Mouse (Mus musculus): ENCODE data around the gene Smc3. TPM values are rescaled to one million over a fixed set of nuclear protein-coding genes. Genes with fewer than 3 reads are reported as not detected.
"Not testable (repeated sequence)": the region's sequence is repeated elsewhere in the genome, so short reads cannot be mapped to it uniquely, and the experiment has no call there.

Smc3 gene
- total and polyA plus RNA-seq, 2 experiments from 2014 or later, result 15.3 to 44.1 TPM

DNA sequence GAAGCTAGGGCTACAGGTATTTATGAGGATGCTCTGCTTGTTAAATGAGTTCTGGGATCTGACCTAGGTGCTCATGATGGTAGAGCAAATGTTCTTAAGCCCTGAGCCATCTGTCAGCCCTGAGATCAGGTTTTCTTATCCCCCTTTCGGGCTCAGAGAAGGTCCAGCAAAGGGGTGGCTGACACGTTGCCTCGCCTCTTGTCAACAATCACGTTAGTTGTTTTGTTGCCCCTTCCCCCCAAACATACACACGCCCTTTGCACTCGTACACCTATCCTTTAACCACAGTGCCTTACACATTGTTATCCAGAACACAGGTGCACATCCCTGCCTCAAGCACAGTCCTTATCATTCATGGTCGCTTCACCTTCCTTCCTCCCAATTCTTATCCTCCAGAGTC, 50.7 kb downstream of the Smc3 start:
- H3K4me1 ChIP-seq (ENCODE audit: insufficient read depth, low read length), result peaks cover 5% of the 10 kb centered on the region; the same call in 1 of the 2 replicates
- H3K9ac ChIP-seq (replicated peaks; ENCODE audit: low read length), result no peak overlapping the region
- ATAC-seq (no peak), DNase-seq (ENCODE audit: low spot score) (no peak)
- no peaks in the 10 kb centered on the region for H3K27me3 ChIP-seq (ENCODE audit: insufficient read depth, low read length)
- H3K27ac ChIP-seq, result no peak overlapping the region
- no peaks in the 10 kb centered on the region for H3K9me3 ChIP-seq (ENCODE audit: low read length)
- peaks cover 8% of the 10 kb centered on the region for H3K36me3 ChIP-seq (ENCODE audit: insufficient read depth, low read length)
- 78% methylated on average over 7 of the region's 7 CpGs for WGBS
- no peak for TF ChIP-seq CTCF (IDR thresholded peaks at IDR 0.05; ENCODE audit: low read depth)
- no peak overlapping the region for H3K4me2 ChIP-seq (ENCODE audit: low read depth, low read length)
- no peak overlapping the region for H3K4me3 ChIP-seq (ENCODE audit: low read length)

- Histone ChIP-seq H3K36me3 (ENCODE audit: insufficient read depth, low read length) (no peaks in the 10 kb centered on the region), H3K4me3 (ENCODE audit: low read length) (no peak overlapping the region), H3K27me3 (ENCODE audit: insufficient read depth, low read length) (no peaks in the 10 kb centered on the region), H3K4me2 (ENCODE audit: low read depth, low read length) (no peak overlapping the region), H3K9me3 (ENCODE audit: low read length) (no peaks in the 10 kb centered on the region), H3K4me1 (ENCODE audit: insufficient read depth, low read length) (peaks cover 5% of the 10 kb centered on the region; the same call in 1 of the 2 replicates), H3K9ac (replicated peaks; ENCODE audit: low read length) (no peak overlapping the region), H3K27ac (no peak overlapping the region)
- WGBS, result 53% methylated on average over 9 of the region's 9 CpGs
- TF ChIP-seq CTCF (IDR thresholded peaks at IDR 0.05; ENCODE audit: low read depth), result no peak
- ATAC-seq (no peak), DNase-seq (ENCODE audit: low spot score) (no peak)
These were observed 52.1 kb downstream of the Smc3 start for GRCm38 (mm10) chr19:53652267-53652666.

DNA sequence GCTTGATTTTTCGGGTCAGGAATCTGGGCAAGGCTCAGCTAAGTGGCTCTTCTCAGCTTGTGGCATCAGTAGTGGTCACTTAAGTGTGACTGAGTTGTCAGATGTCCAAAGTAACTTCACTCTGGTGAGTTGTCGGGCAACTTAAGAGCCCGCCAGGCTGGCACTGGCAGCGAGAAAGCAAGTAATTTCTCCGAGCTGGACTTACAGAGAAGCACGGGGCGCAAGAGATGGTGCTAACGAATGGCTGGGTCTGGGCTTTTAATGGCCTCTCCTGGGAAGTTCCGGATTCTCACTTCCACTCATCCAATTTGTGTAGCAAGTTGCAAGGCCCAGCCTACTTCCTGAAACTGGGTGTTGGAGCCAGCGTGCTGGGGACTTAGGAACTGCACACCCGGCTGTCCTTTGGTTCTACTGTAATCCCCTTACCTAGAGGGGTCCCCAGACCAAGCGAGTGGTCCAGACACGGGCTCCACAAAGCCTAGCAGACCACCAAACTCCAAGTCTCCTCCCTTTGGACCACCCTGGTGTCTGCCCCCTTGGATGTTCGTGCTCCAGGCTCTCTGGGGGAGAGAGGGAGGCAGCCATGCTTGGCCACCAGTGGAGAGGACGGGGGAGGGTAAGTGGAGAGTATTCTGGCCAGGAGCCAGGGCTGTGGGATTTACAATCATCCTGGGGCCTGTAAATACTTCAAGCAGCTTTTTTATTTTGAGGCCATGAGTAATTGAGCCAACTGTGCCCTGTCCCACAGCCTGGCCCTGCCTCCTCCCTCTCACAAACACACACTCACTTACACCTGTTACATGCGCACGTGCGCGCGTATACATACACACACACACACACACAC, 53.6 kb downstream of the Smc3 start:
- 59% methylated on average over 20 of the region's 20 CpGs for WGBS
- ATAC-seq (peak; percentile 42; the same call in 1 of the 2 replicates), DNase-seq (ENCODE audit: low spot score) (peak; percentile 44)
- no peak overlapping the region for H3K4me2 ChIP-seq (ENCODE audit: low read depth, low read length)
- H3K9me3 ChIP-seq (ENCODE audit: low read length), result no peaks in the 10 kb centered on the region
- no peaks in the 10 kb centered on the region for H3K36me3 ChIP-seq (ENCODE audit: insufficient read depth, low read length)
- TF ChIP-seq CTCF (IDR thresholded peaks at IDR 0.05; ENCODE audit: low read depth), result no peak
- peaks cover 5% of the 10 kb centered on the region; the same call in 1 of the 2 replicates for H3K4me1 ChIP-seq (ENCODE audit: insufficient read depth, low read length)
- no peak overlapping the region for H3K4me3 ChIP-seq (ENCODE audit: low read length)
- no peak overlapping the region for H3K9ac ChIP-seq (replicated peaks; ENCODE audit: low read length)
- H3K27me3 ChIP-seq (ENCODE audit: insufficient read depth, low read length), result no peaks in the 10 kb centered on the region
- peak overlapping the region; percentile 16; the same call in 1 of the 2 replicates for H3K27ac ChIP-seq

GRCm38 (mm10) chr19:53656443-53656842, 56.2 kb downstream of the Smc3 start:
- 90% methylated on average over 11 of the region's 11 CpGs for WGBS

GRCm38 (mm10) chr19:53657437-53657836, 57.2 kb downstream of the Smc3 start:
- Histone ChIP-seq H3K9ac (replicated peaks; ENCODE audit: low read length) (no peak overlapping the region), H3K4me1 (ENCODE audit: insufficient read depth, low read length) (peaks cover 5% of the 10 kb centered on the region; the same call in 1 of the 2 replicates), H3K9me3 (ENCODE audit: low read length) (no peaks in the 10 kb centered on the region), H3K27me3 (ENCODE audit: insufficient read depth, low read length) (no peaks in the 10 kb centered on the region), H3K36me3 (ENCODE audit: insufficient read depth, low read length) (no peaks in the 10 kb centered on the region), H3K4me3 (ENCODE audit: low read length) (no peak overlapping the region), H3K27ac (no peak overlapping the region), H3K4me2 (ENCODE audit: low read depth, low read length) (no peak overlapping the region)
- DNase-seq (ENCODE audit: low spot score) (no peak), ATAC-seq (no peak)
- 92% methylated on average over 5 of the region's 5 CpGs for WGBS
- TF ChIP-seq CTCF (IDR thresholded peaks at IDR 0.05; ENCODE audit: low read depth), result no peak

More at GRCm38 (mm10) chr19:53656443-53656842, 56.2 kb downstream of the Smc3 start:
- H3K9me3 ChIP-seq (ENCODE audit: low read length); H3K4me2 ChIP-seq (ENCODE audit: low read depth, low read length); H3K27me3 ChIP-seq (ENCODE audit: insufficient read depth, low read length); H3K4me1 ChIP-seq (ENCODE audit: insufficient read depth, low read length); DNase-seq (ENCODE audit: low spot score); H3K9ac ChIP-seq (replicated peaks; ENCODE audit: low read length); H3K27ac ChIP-seq; ATAC-seq; H3K36me3 ChIP-seq (ENCODE audit: insufficient read depth, low read length); H3K4me3 ChIP-seq (ENCODE audit: low read length): not testable (repeated sequence)

- no peak for ATAC-seq
These were observed 60.7 kb downstream of the Smc3 start for GRCm38 (mm10) chr19:53660722-53661420.

More at GRCm38 (mm10) chr19:53660722-53661420, 60.7 kb downstream of the Smc3 start:
- H3K4me2 ChIP-seq (ENCODE audit: low read depth, low read length), result no peak overlapping the region
- DNase-seq (ENCODE audit: low spot score), result no peak
- H3K27ac ChIP-seq, result no peak overlapping the region
- H3K4me1 ChIP-seq (ENCODE audit: insufficient read depth, low read length), result no peaks in the 10 kb centered on the region
- H3K4me3 ChIP-seq (ENCODE audit: low read length), result no peak overlapping the region
- no peaks in the 10 kb centered on the region for H3K27me3 ChIP-seq (ENCODE audit: insufficient read depth, low read length)
- H3K9me3 ChIP-seq (ENCODE audit: low read length), result no peaks in the 10 kb centered on the region
- WGBS, result 78% methylated on average over 9 of the region's 9 CpGs
- TF ChIP-seq CTCF (IDR thresholded peaks at IDR 0.05; ENCODE audit: low read depth), result no peak
- no peak overlapping the region for H3K9ac ChIP-seq (replicated peaks; ENCODE audit: low read length)
- no peaks in the 10 kb centered on the region for H3K36me3 ChIP-seq (ENCODE audit: insufficient read depth, low read length)

Data from hindbrain, postnatal 0 days (tissue).